Mouse (Mus musculus) stomach, embryonic 15.5 days (tissue): Measurements from ENCODE around the gene 1700020D05Rik. TPM values are rescaled to one million over a fixed set of nuclear protein-coding genes. Genes with fewer than 3 reads are reported as not detected.

Experiments
- ATAC-seq: fragments of 200-750 bp; cut with Nextera tagmentation; 2 replicates; pipeline ENCODE4 v1.8.0; 2017; ENCODE audit warnings: low read depth, moderate number of reproducible peaks, moderate TSS enrichment; ENCODE audit not compliant: insufficient read depth, low FRiP score
- H3K27ac ChIP-seq: fragments of 300-500 bp; sonication (generic); 2 replicates; pipeline ENCODE4 v1.5.1; 2015; ENCODE audit warnings: mild to moderate bottlenecking, inconsistent platforms
- H3K27me3 ChIP-seq: fragments of 300-500 bp; sonication (generic); replicated peaks from 2 replicates; pipeline ENCODE4 v1.6.1; 2015; ENCODE audit warnings: inconsistent platforms
- H3K36me3 ChIP-seq: fragments of 300-500 bp; sonication (generic); 2 replicates; pipeline ENCODE4 v1.6.1; 2015; ENCODE audit warnings: inconsistent platforms
- H3K4me1 ChIP-seq: fragments of 300-500 bp; sonication (generic); 2 replicates; pipeline ENCODE4 v1.6.1; 2015; ENCODE audit warnings: inconsistent platforms
- H3K4me2 ChIP-seq: fragments of 300-500 bp; sonication (generic); 2 replicates; pipeline ENCODE4 v1.6.1; 2015; ENCODE audit warnings: mild to moderate bottlenecking, inconsistent platforms
- H3K4me3 ChIP-seq: fragments of 300-500 bp; sonication (generic); replicated peaks from 2 replicates; pipeline ENCODE4 v1.5.1; 2015; ENCODE audit warnings: inconsistent platforms
- H3K9ac ChIP-seq: fragments of 300-500 bp; sonication (generic); 2 replicates; pipeline ENCODE4 v1.6.1; 2015; ENCODE audit warnings: inconsistent platforms
- H3K9me3 ChIP-seq: fragments of 300-500 bp; sonication (generic); 2 replicates; pipeline ENCODE4 v1.6.1; 2016; ENCODE audit warnings: inconsistent platforms
- WGBS: fragments of 180-500 bp; shearing (Covaris S2); methylation state at CpG from one replicate; pipeline ENCODE4 v1.1.7; 2015; 5-methylcytosine and 5-hydroxymethylcytosine counted together
- polyA plus RNA-seq: library from polyadenylated mRNA; unstranded; fragments of >200 nt; fragmentation: Nextera tagmentation; extraction: Ambion mirVana; gene quantifications from 2 replicates; pipeline ENCODE4 v1.2.1, GENCODE M21; 2015

The 1700020D05Rik gene
- not detected in 2 replicates for polyA plus RNA-seq

- no peak for ATAC-seq
- Histone ChIP-seq H3K4me2 (no peak within 1 kb of the TSS), H3K4me3 (no peak within 1 kb of the TSS), H3K27me3 (no peaks in the 10 kb centered on the region), H3K36me3 (no peaks in the 10 kb centered on the region), H3K4me1 (no peaks in the 10 kb centered on the region), H3K9ac (no peak within 1 kb of the TSS), H3K9me3 (no peaks in the 10 kb centered on the region), H3K27ac (no peak within 1 kb of the TSS)
- WGBS, result 65% methylated on average over 17 of the region's 17 CpGs
These were observed at the start of gene 1700020D05Rik for GRCm38 (mm10) chr19:5503687-5504086. Gene 1700020D05Rik, minus strand, starts transcription at chr19:5503787.

GRCm38 (mm10) chr19:5547471-5548056, 44.0 kb upstream of the 1700020D05Rik start:
- Histone ChIP-seq H3K9me3 (no peaks in the 10 kb centered on the region), H3K9ac (no peak overlapping the region), H3K27me3 (no peaks in the 10 kb centered on the region), H3K27ac (no peak overlapping the region; the same call in 1 of the 2 replicates), H3K4me1 (no peaks in the 10 kb centered on the region), H3K36me3 (peaks cover 4% of the 10 kb centered on the region; the same call in 1 of the 2 replicates), H3K4me3 (no peak overlapping the region), H3K4me2 (no peak overlapping the region)
- WGBS, result 72% methylated on average over 4 of the region's 4 CpGs
- no peak for ATAC-seq

- WGBS, result 52% methylated on average over 11 of the region's 11 CpGs
- ATAC-seq, result no peak
- no peak overlapping the region for H3K4me3 ChIP-seq
- H3K4me1 ChIP-seq, result peaks cover 3% of the 10 kb centered on the region; the same call in 1 of the 2 replicates
- H3K4me2 ChIP-seq, result no peak overlapping the region
- H3K9ac ChIP-seq, result no peak overlapping the region
- no peaks in the 10 kb centered on the region for H3K27me3 ChIP-seq
- H3K27ac ChIP-seq, result no peak overlapping the region
- H3K9me3 ChIP-seq, result no peaks in the 10 kb centered on the region
- H3K36me3 ChIP-seq, result no peaks in the 10 kb centered on the region
These were observed 40.4 kb upstream of the 1700020D05Rik start for GRCm38 (mm10) chr19:5544031-5544430.

GRCm38 (mm10) chr19:5543362-5543761, 39.8 kb upstream of the 1700020D05Rik start:
- 80% methylated on average over 9 of the region's 9 CpGs for WGBS
- Histone ChIP-seq H3K4me1 (peaks cover 4% of the 10 kb centered on the region; the same call in 1 of the 2 replicates), H3K9ac (no peak overlapping the region)

GRCm38 (mm10) chr19:5538786-5539185, 35.2 kb upstream of the 1700020D05Rik start:
- ATAC-seq, result no peak
- Histone ChIP-seq H3K9me3 (no peaks in the 10 kb centered on the region), H3K27me3 (no peaks in the 10 kb centered on the region), H3K9ac (no peak overlapping the region), H3K4me1 (peaks cover 6% of the 10 kb centered on the region; the same call in 1 of the 2 replicates), H3K4me3 (no peak overlapping the region), H3K36me3 (no peaks in the 10 kb centered on the region), H3K27ac (no peak overlapping the region), H3K4me2 (no peak overlapping the region)
- WGBS, result 82% methylated on average over 8 of the region's 8 CpGs

More at GRCm38 (mm10) chr19:5543362-5543761, 39.8 kb upstream of the 1700020D05Rik start:
- Histone ChIP-seq H3K4me3 (no peak overlapping the region), H3K4me2 (no peak overlapping the region), H3K36me3 (no peaks in the 10 kb centered on the region), H3K9me3 (no peaks in the 10 kb centered on the region), H3K27ac (no peak overlapping the region), H3K27me3 (no peaks in the 10 kb centered on the region)
- ATAC-seq, result no peak

GRCm38 (mm10) chr19:5532520-5532919, 28.9 kb upstream of the 1700020D05Rik start:
- peaks cover 7% of the 10 kb centered on the region for H3K4me1 ChIP-seq
- no peak for ATAC-seq
- no peak overlapping the region for H3K4me2 ChIP-seq
- H3K27me3 ChIP-seq, result no peaks in the 10 kb centered on the region
- H3K9ac ChIP-seq, result no peak overlapping the region
- H3K36me3 ChIP-seq, result no peaks in the 10 kb centered on the region
- no peak overlapping the region for H3K4me3 ChIP-seq
- H3K27ac ChIP-seq, result no peak overlapping the region
- H3K9me3 ChIP-seq, result no peaks in the 10 kb centered on the region
- WGBS, result 63% methylated on average over 8 of the region's 8 CpGs

GRCm38 (mm10) chr19:5530138-5530524, 26.5 kb upstream of the 1700020D05Rik start:
- H3K4me3 ChIP-seq, result no peak overlapping the region; the same call in 1 of the 2 replicates
- 47% methylated on average over 7 of the region's 7 CpGs for WGBS

GRCm38 (mm10) chr19:5529325-5530137, 25.9 kb upstream of the 1700020D05Rik start:
- Histone ChIP-seq H3K4me2 (peak overlapping the region; percentile 54), H3K9ac (no peak overlapping the region), H3K4me1 (peaks cover 7% of the 10 kb centered on the region), H3K4me3 (peak overlapping the region; percentile 24), H3K36me3 (no peaks in the 10 kb centered on the region), H3K27ac (peak overlapping the region; percentile 95), H3K9me3 (no peaks in the 10 kb centered on the region), H3K27me3 (no peaks in the 10 kb centered on the region)
- whole genome bisulfite sequencing, result 15% methylated on average over 20 of the region's 20 CpGs
- peak; percentile 92 for ATAC-seq

More at GRCm38 (mm10) chr19:5530138-5530524, 26.5 kb upstream of the 1700020D05Rik start:
- peak overlapping the region; percentile 54; the same call in 1 of the 2 replicates for H3K4me2 ChIP-seq
- peak overlapping the region; percentile 95 for H3K27ac ChIP-seq
- no peak overlapping the region for H3K9ac ChIP-seq
- no peaks in the 10 kb centered on the region for H3K36me3 ChIP-seq
- ATAC-seq, result no peak
- H3K9me3 ChIP-seq, result no peaks in the 10 kb centered on the region
- H3K27me3 ChIP-seq, result no peaks in the 10 kb centered on the region
- H3K4me1 ChIP-seq, result peaks cover 7% of the 10 kb centered on the region

- Histone ChIP-seq H3K27me3 (no peaks in the 10 kb centered on the region), H3K4me2 (no peak overlapping the region), H3K4me1 (peaks cover 5% of the 10 kb centered on the region), H3K9me3 (no peaks in the 10 kb centered on the region), H3K27ac (no peak overlapping the region), H3K4me3 (no peak overlapping the region), H3K9ac (no peak overlapping the region), H3K36me3 (no peaks in the 10 kb centered on the region)
- no peak for ATAC-seq
- WGBS, result 74% methylated on average over 5 of the region's 5 CpGs
These were observed 21.6 kb upstream of the 1700020D05Rik start for GRCm38 (mm10) chr19:5525204-5525603.

GRCm38 (mm10) chr19:5518721-5519120, 15.1 kb upstream of the 1700020D05Rik start:
- Histone ChIP-seq H3K27me3 (no peaks in the 10 kb centered on the region), H3K9ac (no peak overlapping the region), H3K36me3 (no peaks in the 10 kb centered on the region), H3K4me1 (no peaks in the 10 kb centered on the region), H3K27ac (no peak overlapping the region), H3K4me2 (no peak overlapping the region), H3K9me3 (no peaks in the 10 kb centered on the region), H3K4me3 (no peak overlapping the region)
- ATAC-seq, result no peak
- WGBS, result 91% methylated on average over 3 of the region's 3 CpGs

- Histone ChIP-seq H3K4me1 (no peaks in the 10 kb centered on the region), H3K9me3 (no peaks in the 10 kb centered on the region), H3K27ac (no peak overlapping the region), H3K4me2 (no peak overlapping the region), H3K9ac (no peak overlapping the region), H3K27me3 (no peaks in the 10 kb centered on the region), H3K36me3 (no peaks in the 10 kb centered on the region), H3K4me3 (no peak overlapping the region)
- 76% methylated on average over 8 of the region's 8 CpGs for WGBS
- ATAC-seq, result no peak
These were observed 13.4 kb upstream of the 1700020D05Rik start for GRCm38 (mm10) chr19:5516906-5517505.
